Mouse (Mus musculus): ENCODE results near the gene Mgll. TPM values are rescaled to one million over a fixed set of nuclear protein-coding genes. Genes with fewer than 3 reads are reported as not detected.

The Mgll gene
- polyA plus RNA-seq, 1 experiment = 28.7 TPM

GRCm38 (mm10) chr6:88793243-88793642 is 69.0 kb downstream of the Mgll start:
- peaks cover 77% of the 10 kb centered on the region for H3K36me3 ChIP-seq (ENCODE audit: control insufficient read depth)
- no peaks in the 10 kb centered on the region for H3K9me3 ChIP-seq (ENCODE audit: control insufficient read depth, low read length)
- TF ChIP-seq TAL1 (IDR thresholded peaks at IDR 0.05; ENCODE audit: low read length) = no peak
- TF ChIP-seq GATA1 (IDR thresholded peaks at IDR 0.05; ENCODE audit: low read length) = no peak
- peaks cover 38% of the 10 kb centered on the region for H3K4me1 ChIP-seq (ENCODE audit: control insufficient read depth)
- H3K27me3 ChIP-seq (ENCODE audit: control insufficient read depth) = no peaks in the 10 kb centered on the region
- H3K4me3 ChIP-seq (replicated peaks) = no peak overlapping the region

GRCm38 (mm10) chr6:88793872-88794271 is 69.7 kb downstream of the Mgll start:
- Histone ChIP-seq H3K4me3 (replicated peaks) (no peak overlapping the region), H3K4me1 (ENCODE audit: control insufficient read depth) (peaks cover 33% of the 10 kb centered on the region), H3K36me3 (ENCODE audit: control insufficient read depth) (peaks cover 77% of the 10 kb centered on the region), H3K9me3 (ENCODE audit: control insufficient read depth, low read length) (no peaks in the 10 kb centered on the region), H3K27me3 (ENCODE audit: control insufficient read depth) (no peaks in the 10 kb centered on the region)
- TF ChIP-seq TAL1 (IDR thresholded peaks at IDR 0.05; ENCODE audit: low read length) = no peak
- TF ChIP-seq GATA1 (IDR thresholded peaks at IDR 0.05; ENCODE audit: low read length) = no peak

GRCm38 (mm10) chr6:88794561-88794971 is 70.4 kb downstream of the Mgll start:
- no peaks in the 10 kb centered on the region for H3K27me3 ChIP-seq (ENCODE audit: control insufficient read depth)
- H3K4me3 ChIP-seq (replicated peaks) = no peak overlapping the region
- H3K36me3 ChIP-seq (ENCODE audit: control insufficient read depth) = peaks cover 77% of the 10 kb centered on the region
- TF ChIP-seq TAL1 (IDR thresholded peaks at IDR 0.05; ENCODE audit: low read length) (no peak), GATA1 (IDR thresholded peaks at IDR 0.05; ENCODE audit: low read length) (no peak)
- H3K4me1 ChIP-seq (ENCODE audit: control insufficient read depth) = peaks cover 26% of the 10 kb centered on the region
- no peaks in the 10 kb centered on the region for H3K9me3 ChIP-seq (ENCODE audit: control insufficient read depth, low read length)

GRCm38 (mm10) chr6:88800191-88800590 is 76.0 kb downstream of the Mgll start:
- TF ChIP-seq GATA1 (IDR thresholded peaks at IDR 0.05; ENCODE audit: low read length) = no peak
- TF ChIP-seq TAL1 (IDR thresholded peaks at IDR 0.05; ENCODE audit: low read length) = no peak
- H3K27me3 ChIP-seq (ENCODE audit: control insufficient read depth) = no peaks in the 10 kb centered on the region
- H3K4me3 ChIP-seq (replicated peaks) = no peak overlapping the region
- H3K9me3 ChIP-seq (ENCODE audit: control insufficient read depth, low read length) = no peaks in the 10 kb centered on the region
- peaks cover 87% of the 10 kb centered on the region for H3K36me3 ChIP-seq (ENCODE audit: control insufficient read depth)
- peaks cover 40% of the 10 kb centered on the region for H3K4me1 ChIP-seq (ENCODE audit: control insufficient read depth)

GRCm38 (mm10) chr6:88800735-88801134 is 76.5 kb downstream of the Mgll start:
- H3K36me3 ChIP-seq (ENCODE audit: control insufficient read depth) = peaks cover 91% of the 10 kb centered on the region
- peaks cover 38% of the 10 kb centered on the region for H3K4me1 ChIP-seq (ENCODE audit: control insufficient read depth)

GRCm38 (mm10) chr6:88803051-88803450 is 78.8 kb downstream of the Mgll start:
- peaks cover 95% of the 10 kb centered on the region for H3K36me3 ChIP-seq (ENCODE audit: control insufficient read depth)
- no peaks in the 10 kb centered on the region; the same call in 1 of the 2 replicates for H3K9me3 ChIP-seq (ENCODE audit: control insufficient read depth, low read length)
- no peak overlapping the region for H3K4me3 ChIP-seq (replicated peaks)
- TF ChIP-seq TAL1 (IDR thresholded peaks at IDR 0.05; ENCODE audit: low read length) (no peak), GATA1 (IDR thresholded peaks at IDR 0.05; ENCODE audit: low read length) (no peak)
- H3K4me1 ChIP-seq (ENCODE audit: control insufficient read depth) = peaks cover 41% of the 10 kb centered on the region
- H3K27me3 ChIP-seq (ENCODE audit: control insufficient read depth) = no peaks in the 10 kb centered on the region

More at GRCm38 (mm10) chr6:88800735-88801134, 76.5 kb downstream of the Mgll start:
- Histone ChIP-seq H3K4me3 (replicated peaks) (no peak overlapping the region), H3K9me3 (ENCODE audit: control insufficient read depth, low read length) (no peaks in the 10 kb centered on the region), H3K27me3 (ENCODE audit: control insufficient read depth) (no peaks in the 10 kb centered on the region)
- TF ChIP-seq TAL1 (IDR thresholded peaks at IDR 0.05; ENCODE audit: low read length) = no peak
- TF ChIP-seq GATA1 (IDR thresholded peaks at IDR 0.05; ENCODE audit: low read length) = no peak

- TF ChIP-seq GATA1 (IDR thresholded peaks at IDR 0.05; ENCODE audit: low read length) (no peak), TAL1 (IDR thresholded peaks at IDR 0.05; ENCODE audit: low read length) (no peak)
- Histone ChIP-seq H3K27me3 (ENCODE audit: control insufficient read depth) (no peaks in the 10 kb centered on the region), H3K9me3 (ENCODE audit: control insufficient read depth, low read length) (no peaks in the 10 kb centered on the region; the same call in 1 of the 2 replicates), H3K4me1 (ENCODE audit: control insufficient read depth) (peaks cover 41% of the 10 kb centered on the region), H3K36me3 (ENCODE audit: control insufficient read depth) (peaks cover 95% of the 10 kb centered on the region), H3K4me3 (replicated peaks) (no peak overlapping the region)
These were observed 79.9 kb downstream of the Mgll start for GRCm38 (mm10) chr6:88803957-88804695.

- peaks cover 43% of the 10 kb centered on the region for H3K4me1 ChIP-seq (ENCODE audit: control insufficient read depth)
These were observed 80.9 kb downstream of the Mgll start for GRCm38 (mm10) chr6:88804966-88805577.

More at GRCm38 (mm10) chr6:88804966-88805577, 80.9 kb downstream of the Mgll start:
- no peaks in the 10 kb centered on the region; the same call in 1 of the 2 replicates for H3K9me3 ChIP-seq (ENCODE audit: control insufficient read depth, low read length)
- H3K4me3 ChIP-seq (replicated peaks) = no peak overlapping the region
- H3K36me3 ChIP-seq (ENCODE audit: control insufficient read depth) = peaks cover 95% of the 10 kb centered on the region
- H3K27me3 ChIP-seq (ENCODE audit: control insufficient read depth) = no peaks in the 10 kb centered on the region
- no peak for TF ChIP-seq GATA1 (IDR thresholded peaks at IDR 0.05; ENCODE audit: low read length)
- no peak for TF ChIP-seq TAL1 (IDR thresholded peaks at IDR 0.05; ENCODE audit: low read length)

Data from erythroblast, embryonic 14.5 days (primary cell).